In the genomic region with DNA sequence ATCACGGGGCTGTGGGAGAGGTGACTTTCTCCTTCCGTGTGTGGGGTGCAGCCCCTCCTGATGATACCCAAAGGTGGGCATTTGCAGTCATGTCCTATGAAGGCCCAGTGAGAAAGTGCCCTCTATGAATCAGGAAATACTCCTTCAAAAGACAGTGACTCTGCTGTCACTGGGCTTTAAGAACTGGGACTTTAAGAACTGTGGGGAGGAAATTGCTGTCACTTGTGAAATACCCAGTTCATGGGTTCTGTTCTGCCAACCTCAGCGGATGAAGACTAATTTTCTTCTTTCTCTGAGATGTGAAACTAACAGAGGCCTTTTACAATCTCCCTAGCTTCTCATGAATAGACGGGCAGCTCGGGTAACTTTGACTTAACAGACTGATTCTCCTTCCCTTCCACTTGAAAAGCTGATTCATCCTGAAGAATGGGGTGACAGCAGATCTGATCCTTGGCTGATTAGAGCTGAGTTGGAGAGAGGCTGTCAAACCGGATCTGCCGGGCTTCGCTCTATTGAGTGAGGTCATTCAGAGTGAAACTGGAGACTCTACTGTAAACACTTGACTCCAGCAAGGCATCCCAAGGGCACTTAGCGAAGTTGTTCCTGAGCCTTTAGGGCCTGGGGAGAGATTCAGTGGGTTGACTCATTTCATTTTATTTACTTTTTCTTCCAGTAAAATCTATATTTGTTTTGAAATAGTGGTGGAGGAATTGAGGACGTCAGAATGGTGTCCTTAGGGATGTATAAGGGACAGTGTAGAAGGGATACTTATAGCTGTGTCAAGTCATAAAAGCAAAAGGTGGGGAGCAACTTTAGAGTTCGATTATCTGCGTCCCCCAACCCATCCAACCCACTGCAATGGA, we compare ENCODE assay signal across 8 mouse cellular contexts.
A peak's percentile ranks its signal among the peaks of the same experiment; 100 is the strongest.
DNase-seq lines count a peak whose midpoint lies in the region; ATAC-seq and TF ChIP-seq lines count a peak whose summit lies in the region.

No protein-coding gene starts in this region.

- TF ChIP-seq CTCF in liver, postnatal 0 days (IDR thresholded peaks at IDR 0.05; ENCODE audit: low read depth) = no peak

- H3K27ac ChIP-seq in liver, postnatal 0 days (ENCODE audit: low read depth) = peak overlapping the region; percentile 1; the same call in 1 of the 2 replicates

- H3K9ac ChIP-seq in liver, postnatal 0 days (replicated peaks) = no peak overlapping the region

- 32% methylated on average over 12 of the region's 12 CpGs for WGBS in liver, postnatal 0 days (ENCODE audit: insufficient replicate concordance)

- DNase-seq in urinary bladder, postnatal 14 days (ENCODE audit: low spot score) = peak; percentile 90
- no peak for DNase-seq in urinary bladder, adult 2 months (ENCODE audit: low spot score)
- DNase-seq in liver, postnatal 0 days = no peak
- no peak for DNase-seq in layer of hippocampus, adult 11-12 months (ENCODE audit: low spot score)
- DNase-seq in frontal cortex, postnatal 36 days (ENCODE audit: low spot score in 2 of 2) = no peak
- no peak for DNase-seq in heart, adult 18-20 months

- peaks cover 13% of the 10 kb centered on the region for H3K4me1 ChIP-seq in liver, postnatal 0 days (ENCODE audit: insufficient read depth)

- peak; percentile 29 to 33; a peak in 2 of 4 replicates for ATAC-seq in hematopoietic stem cell, adult 5-6 weeks (replicated peaks in 1 of 2; ENCODE audit: insufficient read depth in 1 of 2, low FRiP score in 2 of 2, low TSS enrichment in 1 of 2, low read depth in 1 of 2, poor library complexity in 2 of 2, severe bottlenecking in 2 of 2)
- ATAC-seq in liver, postnatal 0 days = peak; percentile 44
- ATAC-seq in erythroblast, adult 5-6 weeks (replicated peaks; ENCODE audit: low FRiP score, poor library complexity, severe bottlenecking) = no peak

- H3K9me3 ChIP-seq in liver, postnatal 0 days (ENCODE audit: low read length) = no peaks in the 10 kb centered on the region

- no peak overlapping the region for H3K4me3 ChIP-seq in liver, postnatal 0 days (ENCODE audit: low read depth, low read length)

- no peak for TF ChIP-seq EP300 in liver, postnatal 0 days (IDR thresholded peaks at IDR 0.05; ENCODE audit: low read depth)

- no peaks in the 10 kb centered on the region for H3K27me3 ChIP-seq in liver, postnatal 0 days (ENCODE audit: insufficient read depth, low read length)

- no peaks in the 10 kb centered on the region for H3K36me3 ChIP-seq in liver, postnatal 0 days (replicated peaks; ENCODE audit: insufficient read depth, low read length)

- no peak overlapping the region for H3K4me2 ChIP-seq in liver, postnatal 0 days (ENCODE audit: low read depth, low read length)
